Mouse (Mus musculus) heart, adult 9 months (tissue): ENCODE measurements around the gene Ina.
A peak's percentile ranks its signal among the peaks of the same experiment; 100 is the strongest.

ENCODE experiments used
- DNase-seq, 2 experiments: peaks; one replicate each; pipeline ENCODE4 v3.0.0; 2022; ENCODE audit warnings: low spot score in 2 of 2

Gene Ina

DNA sequence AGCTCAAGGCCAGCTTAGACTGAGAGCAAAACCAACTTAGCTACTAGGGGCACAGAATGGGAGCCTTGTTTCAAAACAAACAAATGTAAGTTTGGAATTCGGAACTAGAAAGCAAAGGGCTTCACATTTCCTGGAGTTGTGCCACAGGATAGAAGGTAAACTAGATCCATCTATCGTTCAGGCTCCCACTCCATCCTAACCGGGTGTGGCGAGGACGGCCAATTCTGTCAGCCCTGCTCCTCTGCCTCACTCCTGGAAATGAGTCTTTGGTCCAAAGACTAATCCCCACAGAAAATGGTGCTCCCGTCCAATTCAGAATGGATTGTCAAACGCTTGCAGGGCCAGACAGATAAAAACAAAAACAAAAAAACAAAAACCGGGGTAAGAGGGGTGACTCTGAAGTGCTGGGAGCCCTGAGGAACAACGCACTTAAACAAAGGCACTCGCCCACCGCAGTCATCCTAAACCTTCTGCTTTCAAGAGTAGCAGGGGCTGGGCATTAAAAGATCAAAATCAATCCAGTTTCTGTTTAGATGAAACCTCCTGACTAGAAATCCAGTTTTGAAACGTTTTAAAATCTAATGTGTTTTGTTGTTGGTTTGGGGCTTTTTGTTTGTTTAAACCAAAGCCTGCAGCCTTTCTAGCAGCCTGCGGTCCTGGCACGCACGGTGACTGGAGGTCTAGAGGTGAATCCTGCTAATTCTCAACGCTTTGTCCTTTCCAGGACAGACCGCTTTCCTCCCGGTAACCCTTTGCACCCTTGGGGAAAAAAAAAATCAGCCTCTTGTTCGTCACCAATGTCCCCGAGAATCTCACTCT lies 949 bp upstream of the Ina start:
- no peak for DNase-seq

DNA sequence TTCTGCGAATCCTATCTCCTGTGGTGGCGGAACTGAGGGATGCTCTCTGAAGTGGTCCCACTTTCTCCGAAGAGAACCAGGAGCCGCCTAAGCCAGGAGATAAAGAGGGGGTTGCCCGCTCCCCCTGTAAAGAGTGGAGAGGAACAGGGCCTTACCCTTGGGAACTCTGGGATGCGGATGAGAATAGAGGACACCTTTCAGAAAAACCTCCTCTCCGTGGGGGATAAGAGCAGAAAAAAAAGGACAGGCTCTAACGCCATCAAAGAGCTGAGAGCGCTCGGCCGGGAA lies 395 bp upstream of the Ina start:
- DNase-seq, result no peak

DNA sequence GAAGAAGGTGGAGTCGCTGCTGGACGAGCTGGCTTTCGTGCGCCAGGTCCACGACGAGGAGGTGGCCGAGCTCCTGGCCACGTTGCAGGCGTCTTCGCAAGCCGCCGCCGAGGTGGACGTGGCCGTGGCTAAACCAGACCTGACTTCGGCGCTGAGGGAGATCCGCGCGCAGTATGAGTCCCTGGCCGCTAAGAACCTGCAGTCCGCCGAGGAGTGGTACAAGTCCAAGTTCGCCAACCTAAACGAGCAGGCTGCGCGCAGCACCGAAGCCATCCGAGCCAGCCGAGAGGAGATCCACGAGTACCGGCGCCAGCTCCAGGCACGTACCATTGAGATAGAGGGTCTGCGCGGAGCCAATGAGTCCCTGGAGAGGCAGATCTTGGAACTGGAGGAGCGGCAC lies 898 bp downstream of the Ina start:
- DNase-seq, result no peak

DNA sequence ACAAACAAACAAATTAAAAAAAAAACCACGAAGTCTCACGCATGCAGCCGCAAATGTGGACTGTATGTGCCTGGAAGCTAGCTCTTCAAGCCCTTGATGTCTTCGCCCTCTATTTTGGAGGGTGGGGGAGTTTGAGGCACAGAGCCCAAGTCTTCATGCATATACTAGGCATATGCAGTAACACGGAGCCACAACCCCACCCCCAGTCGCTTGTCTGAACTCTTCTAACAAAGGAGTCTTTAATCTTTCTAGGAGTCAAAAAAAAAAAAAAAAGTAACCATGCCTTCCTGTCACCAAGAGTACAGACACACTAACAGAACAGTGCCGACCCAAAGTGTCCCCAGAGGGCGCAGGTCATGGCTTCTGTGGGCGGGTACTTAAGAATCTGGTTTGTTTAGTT lies 1.5 kb downstream of the Ina start:
- no peak for DNase-seq

DNA sequence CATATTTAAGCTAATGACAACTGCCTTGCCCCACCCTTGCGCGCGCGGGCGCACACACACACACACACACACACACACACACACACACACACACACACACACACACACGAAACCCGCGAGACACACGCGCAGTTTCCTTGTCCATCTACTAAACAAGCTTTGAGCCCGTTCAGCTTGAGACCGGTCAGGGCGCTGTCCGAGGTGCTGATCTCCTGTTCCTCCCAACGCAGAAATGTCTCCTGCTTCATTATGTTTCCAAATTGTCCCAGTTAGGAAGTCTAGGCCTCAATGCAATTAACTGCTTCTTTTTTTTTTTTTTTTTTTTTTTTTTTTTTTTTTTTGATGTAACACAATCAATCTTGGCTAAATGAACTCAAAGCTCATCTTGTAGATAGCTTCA lies 2.0 kb downstream of the Ina start:
- peak in 1 of 2 experiments; percentile 29 for DNase-seq

DNA sequence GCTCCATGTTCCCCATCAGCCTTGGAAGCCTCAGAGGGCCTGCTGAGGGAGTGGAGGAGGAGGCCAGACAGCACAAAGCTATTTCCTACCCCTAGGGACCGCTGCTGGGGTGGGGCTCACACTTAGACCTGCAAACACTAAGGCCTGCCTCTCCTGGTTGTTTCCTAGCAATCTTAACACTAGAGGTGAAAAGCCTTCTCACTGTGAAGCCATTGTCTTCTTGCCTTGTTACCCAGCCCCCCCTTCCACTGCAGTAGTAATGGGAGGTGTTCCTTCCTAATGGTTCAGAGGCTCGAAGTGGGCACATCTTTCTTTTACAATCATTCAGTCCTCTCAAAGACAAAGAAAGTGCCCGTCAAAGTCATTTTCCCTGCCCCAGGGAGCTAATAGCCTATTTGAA lies 3.3 kb downstream of the Ina start:
- no peak for DNase-seq

DNA sequence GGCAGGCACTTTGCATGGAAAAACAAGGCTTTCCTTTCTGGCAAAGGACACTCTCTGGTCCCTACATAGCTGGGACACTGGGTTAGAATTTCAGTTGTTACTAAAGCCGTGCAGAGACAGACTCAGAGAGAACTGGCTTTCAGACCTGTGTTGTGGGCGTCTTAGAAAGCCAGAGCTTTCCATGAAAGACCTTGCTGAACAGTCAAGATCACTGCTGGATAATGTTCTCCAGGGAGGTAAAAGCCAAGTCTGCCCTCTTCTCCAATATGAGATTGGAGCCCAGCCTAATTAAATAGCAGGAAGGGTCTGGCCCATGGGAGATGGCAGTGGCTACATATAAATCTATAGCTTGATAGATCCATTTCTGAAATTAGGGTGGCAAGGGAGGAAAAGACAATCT lies 3.8 kb downstream of the Ina start:
- no peak for DNase-seq

DNA sequence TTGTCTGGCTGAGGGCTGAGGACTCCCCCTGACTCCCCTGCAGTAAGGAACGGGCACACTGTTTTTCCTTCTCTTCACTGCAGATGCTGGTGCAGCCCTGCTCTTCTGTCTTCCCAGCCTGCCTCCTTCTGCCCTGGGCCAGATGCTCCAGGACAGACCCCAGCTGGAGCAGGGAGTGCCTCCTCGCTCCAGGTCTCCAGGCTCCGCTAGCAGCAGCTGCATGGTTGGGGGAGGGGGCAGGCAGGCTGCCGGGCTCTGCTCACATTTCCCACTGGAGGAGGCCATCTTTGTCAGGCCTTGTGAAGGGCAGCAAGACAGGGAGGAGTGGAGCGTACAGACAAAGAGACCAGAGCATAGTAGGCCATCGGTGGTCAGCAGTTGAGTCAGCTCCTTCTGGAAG lies 4.8 kb downstream of the Ina start:
- DNase-seq, result no peak

DNA sequence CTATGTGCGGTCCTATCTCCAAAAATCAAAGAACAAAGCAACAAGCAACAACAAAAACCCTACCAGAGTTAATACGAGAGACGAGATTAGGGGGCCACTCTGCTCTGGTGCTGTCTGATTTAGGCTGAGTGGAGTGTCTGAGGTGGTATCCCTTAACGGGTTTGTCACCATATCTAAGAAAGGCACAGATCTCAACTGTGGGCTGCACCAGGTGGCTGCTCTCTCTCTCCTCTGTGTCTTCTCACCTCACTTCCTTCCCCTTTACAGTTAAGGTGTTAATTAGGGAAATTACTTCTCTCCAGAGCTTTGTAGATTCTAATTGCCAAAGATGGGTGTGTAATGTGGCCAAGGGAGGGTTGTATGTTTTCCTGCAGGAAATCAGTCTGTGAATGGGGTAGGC lies 8.2 kb downstream of the Ina start:
- no peak for DNase-seq

DNA sequence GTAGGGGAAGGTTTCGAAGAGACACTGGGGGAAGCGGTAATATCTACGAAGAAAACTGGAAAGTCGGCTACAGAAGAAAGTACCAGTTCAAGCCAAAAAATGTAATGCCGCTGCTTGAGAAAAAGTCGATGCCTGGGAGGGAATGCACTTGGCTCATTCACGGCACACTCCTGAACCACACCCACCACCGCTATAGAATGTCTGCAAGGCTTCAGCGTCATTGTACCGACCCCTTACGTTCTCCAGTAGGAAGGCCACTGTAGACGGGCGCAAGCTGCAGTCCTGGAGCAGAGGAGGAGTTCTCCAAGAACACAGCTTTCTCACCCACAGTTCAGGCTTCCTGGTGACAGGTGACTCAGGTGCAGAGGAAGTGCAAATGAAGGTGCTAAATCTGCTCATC lies 9.0 kb downstream of the Ina start:
- DNase-seq, result no peak

DNA sequence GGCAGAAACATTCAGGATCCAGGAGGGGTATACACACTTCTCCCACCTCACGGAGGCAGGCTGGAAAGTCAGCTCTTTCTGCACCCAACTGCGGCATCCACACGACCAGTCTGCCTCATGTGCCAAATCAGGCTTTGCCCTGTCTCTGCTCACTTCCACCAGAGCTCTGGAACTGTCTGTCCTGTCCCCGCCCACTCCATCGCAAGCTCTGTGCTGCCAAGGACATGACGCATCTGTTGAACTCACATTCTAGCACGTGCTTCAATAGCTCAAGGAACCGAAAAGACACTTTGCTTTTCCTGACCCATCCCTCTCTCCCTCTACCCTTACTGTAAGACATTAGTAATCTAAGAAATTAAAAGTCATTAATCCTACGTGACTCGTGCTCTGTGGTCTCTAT lies 10.5 kb downstream of the Ina start:
- DNase-seq, result no peak

DNA sequence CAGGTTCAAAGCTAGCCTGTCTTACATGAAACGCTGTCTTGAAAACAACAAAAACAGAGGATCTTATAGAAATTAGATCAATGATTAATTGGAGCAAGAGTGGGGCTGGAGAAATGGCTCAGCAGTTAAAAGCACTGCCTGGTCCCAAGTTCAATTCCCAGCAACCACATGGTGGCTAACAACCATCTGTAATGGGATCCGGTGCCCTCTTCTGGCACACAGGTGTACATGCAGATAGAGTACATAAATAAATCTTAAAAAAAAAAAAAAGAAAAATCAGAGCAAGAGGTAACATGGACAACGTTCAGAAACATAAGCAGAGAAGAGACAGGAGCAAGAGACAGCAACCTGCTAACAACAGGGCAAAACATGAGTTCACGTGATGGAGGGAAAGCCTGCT lies 12.0 kb downstream of the Ina start:
- no peak for DNase-seq

DNA sequence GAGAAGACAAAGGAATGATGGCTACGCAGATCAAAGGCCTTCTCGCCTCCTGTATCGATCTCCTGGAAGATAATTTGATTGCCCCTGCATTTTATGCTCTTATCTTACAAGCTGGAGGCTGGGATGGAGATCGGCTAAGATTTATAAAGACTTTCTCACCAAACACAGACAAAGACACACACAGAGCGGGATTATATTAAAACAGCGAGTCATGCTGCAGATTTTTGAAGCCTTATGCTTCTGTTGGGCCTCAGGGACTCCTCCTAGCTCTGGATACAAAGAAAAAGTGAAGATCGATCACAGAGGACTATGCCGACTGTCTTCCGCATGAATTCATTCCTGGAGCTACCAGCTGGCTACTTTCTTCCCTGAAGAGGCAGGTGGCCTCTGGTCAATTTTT lies 15.3 kb downstream of the Ina start:
- no peak for DNase-seq

DNA sequence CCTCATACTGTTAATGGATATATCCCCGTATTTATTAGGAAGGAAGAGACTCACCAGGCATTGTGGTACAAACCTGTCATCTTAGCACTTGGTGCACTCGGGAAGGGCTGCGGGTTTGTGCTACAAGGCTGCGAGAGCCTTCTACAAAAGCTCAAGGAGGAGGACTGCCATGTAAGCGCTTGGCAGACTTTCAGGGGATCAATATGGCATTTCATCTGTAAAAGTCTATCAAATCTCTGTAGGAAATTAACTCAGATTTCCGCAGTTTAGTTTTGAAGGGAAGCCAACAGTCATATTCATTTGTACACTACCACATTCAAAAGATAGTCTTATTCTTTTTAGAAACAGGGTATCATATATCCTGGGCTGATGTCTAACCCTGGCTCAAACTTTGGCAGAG lies 17.3 kb downstream of the Ina start:
- no peak for DNase-seq

DNA sequence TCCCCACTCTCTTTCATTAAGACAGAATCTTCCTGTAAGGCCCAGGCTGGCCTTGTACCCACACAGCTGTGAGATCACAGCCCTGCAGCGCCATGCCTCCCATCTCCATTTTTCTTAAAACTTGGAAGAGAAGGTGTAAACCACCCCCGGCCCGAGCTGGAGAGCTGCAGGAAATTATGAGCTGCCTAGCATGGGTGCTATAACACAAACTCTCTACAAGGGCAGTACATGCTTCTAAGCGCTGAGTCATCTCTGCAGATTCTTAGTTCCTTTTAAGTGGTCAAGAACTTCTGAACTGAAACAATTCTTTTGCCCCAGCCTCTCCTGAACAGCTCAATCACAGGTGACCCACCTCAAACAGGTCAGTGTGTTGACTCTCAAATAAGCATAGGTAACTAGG lies 20.4 kb downstream of the Ina start:
- DNase-seq, result no peak

DNA sequence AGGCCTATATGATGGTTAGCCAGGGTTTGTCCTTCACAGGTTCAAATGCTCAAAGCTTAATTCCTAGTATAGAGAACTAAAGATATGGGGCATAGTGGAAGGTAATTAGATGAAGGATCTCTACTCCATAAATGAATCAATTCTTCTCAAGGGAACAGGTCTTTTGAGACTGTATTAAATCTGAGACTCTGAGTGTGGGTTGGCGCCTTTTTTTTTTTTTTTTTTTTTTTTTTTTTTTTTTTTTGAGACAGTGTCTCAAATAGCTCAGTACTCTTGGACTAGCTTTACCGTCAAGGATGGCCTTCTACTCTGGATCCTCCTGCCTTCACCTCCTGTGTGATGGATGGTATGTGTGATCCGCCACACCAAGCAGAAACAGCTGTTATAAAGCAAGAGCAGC lies 22.1 kb downstream of the Ina start:
- DNase-seq, result no peak

DNA sequence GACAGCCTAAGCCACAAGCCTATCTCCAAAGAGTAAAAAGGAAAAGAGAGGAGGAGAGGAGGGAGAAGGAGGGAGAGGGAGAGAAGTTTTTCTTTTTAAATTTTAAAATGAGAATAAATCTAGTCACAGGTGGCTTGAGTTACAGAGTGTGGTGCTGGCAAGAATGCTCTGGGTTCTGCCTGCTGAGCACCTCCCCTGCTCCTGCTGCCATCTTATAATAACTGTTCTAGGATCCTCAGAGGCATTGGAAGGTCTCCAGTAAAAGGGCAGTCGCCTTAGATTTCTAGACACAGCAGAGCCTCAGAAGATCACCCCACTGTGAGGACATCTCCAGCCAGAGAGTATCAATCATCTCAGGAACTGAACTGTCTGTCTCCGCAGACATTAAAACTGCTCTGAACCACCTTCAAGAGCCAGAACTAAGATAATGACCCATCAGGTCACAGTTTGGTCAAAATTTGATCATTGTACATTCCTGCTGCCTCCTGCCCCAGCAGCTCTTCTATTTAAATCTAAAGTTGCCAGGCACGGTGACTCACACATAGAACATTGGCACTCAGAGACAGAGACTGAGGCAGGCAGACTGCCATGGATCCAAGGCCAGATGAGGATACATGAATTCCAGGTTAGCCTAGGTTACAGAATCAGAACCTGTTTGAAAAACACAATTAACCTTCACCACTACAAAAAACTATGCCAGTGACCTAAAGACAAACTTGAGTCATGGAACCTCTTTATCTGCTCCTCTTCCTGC lies 26.4 kb downstream of the Ina start:
- peak in 1 of 2 experiments; percentile 9 for DNase-seq

DNA sequence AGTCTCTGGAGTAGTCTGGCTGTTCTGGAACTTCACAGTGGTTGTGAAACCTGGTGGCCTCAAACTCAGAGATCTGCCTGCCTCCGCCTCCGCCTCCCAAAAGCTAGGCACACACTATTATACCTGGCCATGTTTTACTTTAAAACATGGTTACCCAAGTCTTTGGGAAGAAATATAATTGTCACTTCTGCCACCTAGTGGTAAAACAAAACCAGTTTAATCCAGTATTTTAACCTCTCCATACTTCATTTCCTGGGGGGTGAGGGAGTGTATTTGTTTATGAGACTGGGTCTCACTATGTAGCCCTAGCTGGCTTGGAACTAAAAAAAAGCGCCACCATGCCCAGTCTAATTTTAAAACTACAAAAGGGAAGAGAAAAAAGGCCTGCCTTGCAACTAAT lies 29.1 kb downstream of the Ina start:
- no peak for DNase-seq

DNA sequence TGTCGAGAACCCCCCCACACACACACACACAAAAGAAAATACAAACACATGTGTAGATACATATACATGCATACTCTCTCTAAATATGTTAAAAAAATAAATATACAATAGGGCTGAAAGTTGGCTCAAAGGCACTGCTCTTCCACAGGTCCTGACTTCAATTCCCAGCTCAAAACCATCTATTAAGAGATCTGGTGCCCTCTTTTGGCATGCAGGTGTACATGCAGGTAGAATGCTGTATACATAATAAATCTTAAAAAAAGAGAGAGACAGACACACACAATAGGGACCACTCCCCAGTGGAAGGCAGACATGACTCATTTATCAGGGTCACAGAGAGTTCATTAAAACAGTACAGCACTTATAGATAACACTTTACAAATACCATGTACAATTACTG lies 31.8 kb downstream of the Ina start:
- DNase-seq, result no peak

DNA sequence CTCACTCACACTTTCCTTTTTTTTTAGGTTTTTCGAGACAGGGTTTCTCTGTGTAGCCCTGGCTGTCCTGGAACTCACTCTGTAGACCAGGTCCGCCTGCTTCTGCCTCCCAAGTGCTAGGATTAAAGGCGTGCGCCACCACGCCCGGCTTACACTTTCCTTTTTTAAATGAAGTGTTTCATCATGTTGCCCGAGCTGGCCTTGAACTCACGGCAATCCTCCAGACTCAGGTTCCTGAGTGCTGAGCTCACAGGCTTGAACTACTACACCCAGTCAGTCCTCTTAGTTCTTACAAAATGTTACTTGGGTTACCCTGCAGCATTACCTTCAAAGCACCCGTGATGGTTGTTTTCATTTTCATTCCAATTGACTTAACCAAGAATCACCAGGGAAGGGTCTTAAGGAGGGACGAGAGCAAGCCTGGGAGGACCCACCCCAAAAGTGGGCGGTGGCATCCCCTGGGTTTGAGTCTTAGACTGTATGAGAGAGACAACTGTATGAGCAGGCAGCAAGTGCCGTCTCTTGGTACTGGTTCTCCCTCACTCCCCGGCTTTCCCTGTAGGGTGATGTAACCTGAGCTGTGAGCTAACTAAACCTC lies 32.8 kb downstream of the Ina start:
- DNase-seq, result no peak

DNA sequence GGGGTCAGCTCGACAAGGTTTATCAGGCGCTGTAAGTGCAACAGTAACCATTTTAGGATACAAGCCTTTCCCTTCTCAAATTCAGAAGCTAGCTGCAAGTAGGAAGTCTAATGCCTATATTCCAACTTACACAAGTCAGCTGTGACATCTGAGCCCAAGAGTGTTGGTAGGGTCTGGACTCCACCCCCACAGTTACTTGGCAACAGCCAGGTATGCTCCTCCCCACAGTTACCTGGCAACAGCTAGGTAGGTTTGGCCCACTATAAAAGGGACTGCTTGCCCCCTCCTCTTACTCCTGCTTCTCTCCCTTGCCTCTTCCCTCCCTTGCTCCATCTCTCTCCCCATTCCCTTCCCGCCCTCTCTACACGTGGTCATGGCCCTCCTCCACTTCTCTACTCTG lies 34.6 kb downstream of the Ina start:
- no peak for DNase-seq

DNA sequence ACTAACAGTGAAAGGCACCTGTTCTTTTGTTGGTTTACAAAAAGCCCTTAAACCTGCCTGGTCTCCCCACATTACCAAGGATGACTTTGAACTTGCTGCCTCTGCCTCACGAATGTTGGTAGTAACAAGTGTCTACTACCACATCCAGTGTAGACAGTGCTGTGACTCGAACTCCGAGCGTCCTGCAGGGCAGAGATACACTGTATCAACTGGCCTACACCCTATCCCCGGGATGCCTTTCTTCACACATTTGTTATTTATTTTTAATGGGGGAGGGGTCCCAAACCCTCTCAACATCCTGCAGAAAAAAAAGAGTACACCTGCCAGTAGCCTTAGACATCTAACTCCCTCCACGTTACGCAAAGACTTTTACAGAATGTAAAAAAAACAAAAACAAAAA lies 35.3 kb downstream of the Ina start:
- no peak for DNase-seq

DNA sequence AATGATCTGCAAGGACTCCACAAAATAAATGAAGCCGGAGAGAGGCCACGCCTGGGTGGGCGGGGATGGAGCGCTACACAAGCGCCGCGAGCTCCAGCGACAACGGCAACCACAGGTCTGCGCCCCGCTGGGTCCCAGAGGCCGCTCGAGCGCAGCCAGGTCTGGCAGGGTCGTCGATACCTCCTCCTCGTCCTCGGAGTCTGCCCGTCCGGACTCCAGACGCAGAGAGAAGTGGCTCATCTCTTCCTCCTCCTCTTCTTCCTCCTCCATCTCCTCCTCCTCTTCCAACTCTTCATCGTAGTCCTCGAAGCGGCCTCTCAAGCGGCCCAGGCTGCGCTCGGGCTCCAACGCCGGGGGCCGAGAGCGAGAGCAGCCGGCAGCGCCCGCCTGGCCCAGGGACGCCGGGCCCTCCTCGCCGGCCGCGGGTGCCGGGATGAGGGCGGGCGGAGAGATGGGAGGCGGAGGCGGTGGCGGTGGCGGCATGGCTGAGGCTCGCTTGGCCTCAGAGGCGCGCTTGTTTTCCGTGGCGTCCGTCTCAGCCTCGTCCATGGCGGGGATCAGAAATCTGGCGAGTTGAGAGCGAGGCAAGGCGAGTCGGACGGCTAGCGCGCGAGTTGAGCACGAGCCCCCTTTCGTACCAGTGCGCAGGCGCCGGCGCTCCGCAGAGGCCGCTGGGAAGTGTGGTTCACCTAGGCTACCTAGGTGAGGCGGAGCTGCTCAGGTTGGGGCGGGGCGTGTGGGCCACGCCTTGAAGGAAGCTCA lies 36.0 kb downstream of the Ina start, which contains the start of gene Pcgf6:
Gene Pcgf6 (minus strand): TSS at position 636 of the 762 bp plus-strand sequence.
- peak; percentile 56 to 63 for DNase-seq
